Mouse (Mus musculus) lung, embryonic 16.5 days (tissue): Measurements from ENCODE around the gene Cped1. TPM values are rescaled to one million over a fixed set of nuclear protein-coding genes. Genes with fewer than 3 reads are reported as not detected.
"Not testable (repeated sequence)": the region's sequence is repeated elsewhere in the genome, so short reads cannot be mapped to it uniquely, and the experiment has no call there.

Experiments used
- ATAC-seq: fragments of 200-750 bp; cut with Nextera tagmentation; 2 replicates; pipeline ENCODE4 v1.8.0; 2017; ENCODE audit warnings: low read depth, mild to moderate bottlenecking, moderate library complexity
- H3K27ac ChIP-seq: fragments of 300-500 bp; sonication (generic); 2 replicates; pipeline ENCODE4 v1.5.1; 2014; ENCODE audit warnings: mild to moderate bottlenecking, control low read depth, low read length
- H3K27me3 ChIP-seq: fragments of 300-500 bp; sonication (generic); 2 replicates; pipeline ENCODE4 v1.6.1; 2014; ENCODE audit warnings: low read depth, low read length, mixed read lengths; ENCODE audit not compliant: control insufficient read depth, insufficient read depth
- H3K36me3 ChIP-seq: fragments of 300-500 bp; sonication (generic); 2 replicates; pipeline ENCODE4 v1.6.1; 2014; ENCODE audit warnings: low read length; ENCODE audit not compliant: control insufficient read depth, insufficient read depth
- H3K4me1 ChIP-seq: fragments of 300-500 bp; sonication (generic); replicated peaks from 2 replicates; pipeline ENCODE4 v1.6.1; 2014; ENCODE audit warnings: low read length, mixed read lengths; ENCODE audit not compliant: control insufficient read depth, insufficient read depth
- H3K4me2 ChIP-seq: fragments of 300-500 bp; sonication (generic); 2 replicates; pipeline ENCODE4 v1.6.1; 2014; ENCODE audit warnings: low read depth, low read length, control low read depth
- H3K4me3 ChIP-seq: fragments of 300-500 bp; sonication (generic); 2 replicates; pipeline ENCODE4 v1.5.1; 2014; ENCODE audit warnings: mild to moderate bottlenecking, low read length, control low read depth
- H3K9ac ChIP-seq: fragments of 300-500 bp; sonication (generic); 2 replicates; pipeline ENCODE4 v1.6.1; 2014; ENCODE audit warnings: low read length, control low read depth
- H3K9me3 ChIP-seq: fragments of 300-500 bp; sonication (generic); 2 replicates; pipeline ENCODE4 v1.6.1; 2016; ENCODE audit warnings: low read length; ENCODE audit not compliant: control insufficient read depth
- WGBS: fragments of 180-500 bp; shearing (Covaris S2); extraction: QIAGEN DNeasy Blood & Tissue Kit; methylation state at CpG from one replicate; pipeline ENCODE4 v1.1.7; 2014; 5-methylcytosine and 5-hydroxymethylcytosine counted together
- polyA plus RNA-seq: library from polyadenylated mRNA; unstranded; fragments of >200 nt; fragmentation: Nextera tagmentation; extraction: Ambion mirVana; gene quantifications from 2 replicates; pipeline ENCODE4 v1.2.1, GENCODE M21; 2015

Cped1 gene
- polyA plus RNA-seq, 1 experiment from 2014 or later, result 21.9 TPM

- Histone ChIP-seq H3K9ac (no peak overlapping the region), H3K4me2 (no peak overlapping the region), H3K27ac (no peak overlapping the region), H3K36me3 (no peaks in the 10 kb centered on the region), H3K4me1 (peaks cover 14% of the 10 kb centered on the region), H3K27me3 (no peaks in the 10 kb centered on the region), H3K4me3 (no peak overlapping the region), H3K9me3 (no peaks in the 10 kb centered on the region)
- no peak for ATAC-seq
- WGBS, result 91% methylated on average over 2 of the region's 2 CpGs
These were observed 42.1 kb downstream of the Cped1 start for GRCm38 (mm10) chr6:22027854-22028253.

GRCm38 (mm10) chr6:22030381-22030780, 44.7 kb downstream of the Cped1 start:
- WGBS, result 70% methylated on average over 7 of the region's 7 CpGs
- H3K27ac ChIP-seq, result no peak overlapping the region

GRCm38 (mm10) chr6:22033188-22033587, 47.5 kb downstream of the Cped1 start:
- Histone ChIP-seq H3K9me3 (no peaks in the 10 kb centered on the region), H3K4me1 (peaks cover 18% of the 10 kb centered on the region), H3K4me2 (no peak overlapping the region), H3K27ac (0 out of 2 replicates have a peak overlapping the region, but pooled peaks have one; percentile 37), H3K9ac (no peak overlapping the region), H3K36me3 (no peaks in the 10 kb centered on the region), H3K27me3 (no peaks in the 10 kb centered on the region), H3K4me3 (no peak overlapping the region)
- WGBS, result 44% methylated on average over 4 of the region's 4 CpGs
- ATAC-seq, result peak; percentile 78

More at GRCm38 (mm10) chr6:22030381-22030780, 44.7 kb downstream of the Cped1 start:
- H3K9me3 ChIP-seq, result no peaks in the 10 kb centered on the region
- H3K4me1 ChIP-seq, result peaks cover 16% of the 10 kb centered on the region
- H3K36me3 ChIP-seq, result no peaks in the 10 kb centered on the region
- no peak overlapping the region for H3K4me3 ChIP-seq
- no peak for ATAC-seq
- no peak overlapping the region for H3K4me2 ChIP-seq
- H3K27me3 ChIP-seq, result no peaks in the 10 kb centered on the region
- H3K9ac ChIP-seq, result no peak overlapping the region

GRCm38 (mm10) chr6:22035408-22035807, 49.7 kb downstream of the Cped1 start:
- no peak overlapping the region for H3K4me3 ChIP-seq
- no peaks in the 10 kb centered on the region for H3K9me3 ChIP-seq
- no peak overlapping the region for H3K9ac ChIP-seq
- H3K27me3 ChIP-seq, result no peaks in the 10 kb centered on the region
- H3K27ac ChIP-seq, result peak overlapping the region; percentile 36; the same call in 1 of the 2 replicates
- no peak overlapping the region for H3K4me2 ChIP-seq
- H3K36me3 ChIP-seq, result no peaks in the 10 kb centered on the region
- peaks cover 18% of the 10 kb centered on the region for H3K4me1 ChIP-seq
- 47% methylated on average over 6 of the region's 6 CpGs for WGBS
- peak; percentile 88 for ATAC-seq

GRCm38 (mm10) chr6:22035895-22036294, 50.2 kb downstream of the Cped1 start:
- H3K27ac ChIP-seq, result peak overlapping the region; percentile 48
- ATAC-seq, result peak; percentile 25; the same call in 1 of the 2 replicates
- H3K36me3 ChIP-seq, result no peaks in the 10 kb centered on the region
- H3K4me1 ChIP-seq, result peaks cover 18% of the 10 kb centered on the region
- 76% methylated on average over 3 of the region's 3 CpGs for WGBS
- H3K9ac ChIP-seq, result no peak overlapping the region
- H3K4me3 ChIP-seq, result no peak overlapping the region
- H3K9me3 ChIP-seq, result no peaks in the 10 kb centered on the region
- H3K27me3 ChIP-seq, result no peaks in the 10 kb centered on the region
- H3K4me2 ChIP-seq, result no peak overlapping the region

- no peaks in the 10 kb centered on the region for H3K9me3 ChIP-seq
- H3K4me2 ChIP-seq, result no peak overlapping the region
- no peaks in the 10 kb centered on the region for H3K36me3 ChIP-seq
- peak overlapping the region; percentile 42; the same call in 1 of the 2 replicates for H3K27ac ChIP-seq
- peaks cover 18% of the 10 kb centered on the region for H3K4me1 ChIP-seq
- no peak overlapping the region for H3K4me3 ChIP-seq
- H3K27me3 ChIP-seq, result no peaks in the 10 kb centered on the region
- no peak for ATAC-seq
- WGBS, result 60% methylated on average over 8 of the region's 8 CpGs
- H3K9ac ChIP-seq, result no peak overlapping the region
These were observed 50.7 kb downstream of the Cped1 start for GRCm38 (mm10) chr6:22036396-22036795.

- Histone ChIP-seq H3K9me3 (no peaks in the 10 kb centered on the region), H3K4me2 (no peak overlapping the region), H3K27ac (peak overlapping the region; percentile 52; the same call in 1 of the 2 replicates), H3K9ac (no peak overlapping the region), H3K4me3 (no peak overlapping the region), H3K4me1 (peaks cover 18% of the 10 kb centered on the region), H3K36me3 (no peaks in the 10 kb centered on the region), H3K27me3 (no peaks in the 10 kb centered on the region)
- ATAC-seq, result no peak
- 53% methylated on average over 1 of the region's 1 CpGs for WGBS
These were observed 51.2 kb downstream of the Cped1 start for GRCm38 (mm10) chr6:22036911-22037310.

GRCm38 (mm10) chr6:22037441-22038050, 51.8 kb downstream of the Cped1 start:
- H3K4me1 ChIP-seq, result peaks cover 18% of the 10 kb centered on the region
- no peak overlapping the region for H3K9ac ChIP-seq
- H3K4me2 ChIP-seq, result no peak overlapping the region
- 41% methylated on average over 4 of the region's 4 CpGs for WGBS
- no peaks in the 10 kb centered on the region for H3K9me3 ChIP-seq
- H3K27ac ChIP-seq, result peak overlapping the region; percentile 52
- no peak overlapping the region for H3K4me3 ChIP-seq
- H3K27me3 ChIP-seq, result no peaks in the 10 kb centered on the region
- H3K36me3 ChIP-seq, result no peaks in the 10 kb centered on the region
- 0 out of 2 replicates have a peak, but pooled peaks have one; percentile 7 for ATAC-seq

- H3K27me3 ChIP-seq, H3K4me3 ChIP-seq, H3K9ac ChIP-seq, H3K9me3 ChIP-seq, ATAC-seq, H3K27ac ChIP-seq, H3K36me3 ChIP-seq, H3K4me2 ChIP-seq: not testable (repeated sequence)
- 76% methylated on average over 7 of the region's 7 CpGs for WGBS
- peaks cover 15% of the 10 kb centered on the region for H3K4me1 ChIP-seq
These were observed 54.0 kb downstream of the Cped1 start for GRCm38 (mm10) chr6:22039666-22040065.
